Mouse (Mus musculus) erythroid progenitor cell, adult 5-6 weeks (primary cell): ENCODE measurements around the gene Gm20388. TPM values are rescaled to one million over a fixed set of nuclear protein-coding genes. Genes with fewer than 3 reads are reported as not detected.

Source experiments
- ATAC-seq: replicated peaks from 2 replicates; pipeline ENCODE4 v1.8.0; 2016; ENCODE audit warnings: moderate number of reproducible peaks, mild to moderate bottlenecking, moderate TSS enrichment, inconsistent platforms; ENCODE audit not compliant: poor library complexity, low FRiP score, severe bottlenecking
- total RNA-seq, 2 experiments: library from RNA; stranded (forward) in 1 of 2; stranded (reverse) in 1 of 2; fragments of 150-400 nt in 1 of 2; fragments of 186-747, 209-891 nt in 1 of 2; gene quantifications; 2 replicates each; pipeline versions ENCODE4 v1.2.3 to v1.2.4; 2015 to 2017; ENCODE audit warnings: low replicate concordance in 2 of 2

The Gm20388 gene
- total RNA-seq, 2 experiments from 2014 or later: 4.2 TPM; not detected in 1

GRCm38 (mm10) chr8:122167204-122167860 is 2256.7 kb downstream of the Gm20388 start:
- no peak for ATAC-seq

- no peak for ATAC-seq
Measured at GRCm38 (mm10) chr8:122169446-122169845, 2258.8 kb downstream of the Gm20388 start.

- no peak for ATAC-seq
Measured at GRCm38 (mm10) chr8:122171823-122172222, 2261.2 kb downstream of the Gm20388 start.

- ATAC-seq: no peak
Measured at GRCm38 (mm10) chr8:122174133-122174930, 2263.7 kb downstream of the Gm20388 start.

- no peak for ATAC-seq
Measured at GRCm38 (mm10) chr8:122178392-122178890, 2267.8 kb downstream of the Gm20388 start.

- ATAC-seq: no peak
Measured at GRCm38 (mm10) chr8:122179354-122179753, 2268.7 kb downstream of the Gm20388 start.

GRCm38 (mm10) chr8:122180116-122180515 is 2269.5 kb downstream of the Gm20388 start:
- ATAC-seq: no peak

- no peak for ATAC-seq
Measured at GRCm38 (mm10) chr8:122181414-122181813, 2270.8 kb downstream of the Gm20388 start.

GRCm38 (mm10) chr8:122181991-122182390 is 2271.3 kb downstream of the Gm20388 start:
- ATAC-seq: no peak

- no peak for ATAC-seq
Measured at GRCm38 (mm10) chr8:122186363-122186974, 2275.8 kb downstream of the Gm20388 start.

- ATAC-seq: no peak
Measured at GRCm38 (mm10) chr8:122187271-122187670, 2276.6 kb downstream of the Gm20388 start.

GRCm38 (mm10) chr8:122190349-122191053 is 2279.9 kb downstream of the Gm20388 start:
- ATAC-seq: no peak

- ATAC-seq: no peak
Measured at GRCm38 (mm10) chr8:122191054-122191376, 2280.4 kb downstream of the Gm20388 start.

GRCm38 (mm10) chr8:122192771-122193170 is 2282.1 kb downstream of the Gm20388 start:
- ATAC-seq: no peak

- no peak for ATAC-seq
Measured at GRCm38 (mm10) chr8:122193521-122193920, 2282.9 kb downstream of the Gm20388 start.

- no peak for ATAC-seq
Measured at GRCm38 (mm10) chr8:122194396-122194795, 2283.8 kb downstream of the Gm20388 start.

- ATAC-seq: no peak
Measured at GRCm38 (mm10) chr8:122197342-122197741, 2286.7 kb downstream of the Gm20388 start.

- ATAC-seq: no peak
Measured at GRCm38 (mm10) chr8:122198378-122199025, 2287.9 kb downstream of the Gm20388 start.

GRCm38 (mm10) chr8:122199191-122199590 is 2288.6 kb downstream of the Gm20388 start:
- ATAC-seq: no peak

GRCm38 (mm10) chr8:122199841-122200240 is 2289.2 kb downstream of the Gm20388 start:
- no peak for ATAC-seq
